Mouse (Mus musculus) layer of hippocampus, postnatal 36 days (tissue): ENCODE results near the gene Mgmt. TPM values are rescaled to one million over a fixed set of nuclear protein-coding genes. Genes with fewer than 3 reads are reported as not detected.

Experiments used
- DNase-seq, 2 experiments: peaks; one replicate each; pipeline ENCODE4 v3.0.0; 2022
- total RNA-seq, 2 experiments: library from RNA; stranded (reverse); gene quantifications; 2 replicates each; pipeline ENCODE4 v1.2.3; 2021

Gene Mgmt
- total RNA-seq, 2 experiments from 2014 or later: 0.76 to 0.90 TPM

GRCm38 (mm10) chr7:137065408-137065807, 171.0 kb downstream of the Mgmt start:
- DNase-seq: no peak

DNA sequence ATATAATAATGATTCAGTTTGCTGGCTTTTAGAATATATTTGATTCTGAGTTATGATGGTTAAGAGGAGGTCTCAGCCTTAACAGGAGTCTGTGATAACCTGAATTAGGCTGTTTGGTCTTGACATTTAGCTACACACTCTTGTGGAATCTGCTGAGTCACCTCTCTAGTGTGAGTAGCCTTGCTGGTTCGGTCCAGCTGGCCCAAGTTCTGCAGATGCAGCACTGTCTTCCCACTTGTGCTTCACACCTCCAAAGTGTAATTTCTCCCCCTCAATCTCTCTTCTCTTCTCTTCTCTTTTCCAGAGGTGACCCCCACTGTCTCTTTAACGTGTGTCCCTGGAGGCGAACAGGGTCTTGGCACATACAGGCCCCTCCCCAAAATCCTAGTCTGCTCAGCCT, 171.8 kb downstream of the Mgmt start:
- no peak for DNase-seq

DNA sequence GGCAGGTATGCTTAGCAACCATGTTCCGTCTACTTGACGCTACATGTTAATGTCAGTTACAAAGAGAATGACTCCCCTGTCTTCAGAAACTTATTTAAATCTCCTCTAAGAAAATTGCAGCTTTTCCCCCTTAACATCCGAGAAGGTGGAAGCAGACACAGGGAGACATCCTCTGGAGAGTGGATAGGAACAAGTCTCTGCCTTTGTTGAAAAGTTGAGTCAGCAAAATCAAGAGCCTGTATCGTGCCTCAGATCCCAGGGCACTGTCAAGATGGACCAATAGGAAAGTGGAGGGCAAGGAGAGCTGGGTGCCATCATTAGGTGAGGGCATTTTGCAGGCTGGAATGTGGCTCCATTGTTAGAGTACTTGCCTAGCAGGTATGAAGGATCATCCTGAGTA, 172.6 kb downstream of the Mgmt start:
- no peak for DNase-seq

GRCm38 (mm10) chr7:137067758-137068157, 173.3 kb downstream of the Mgmt start:
- no peak for DNase-seq

- DNase-seq: no peak
Measured at GRCm38 (mm10) chr7:137068796-137069195, 174.4 kb downstream of the Mgmt start.

DNA sequence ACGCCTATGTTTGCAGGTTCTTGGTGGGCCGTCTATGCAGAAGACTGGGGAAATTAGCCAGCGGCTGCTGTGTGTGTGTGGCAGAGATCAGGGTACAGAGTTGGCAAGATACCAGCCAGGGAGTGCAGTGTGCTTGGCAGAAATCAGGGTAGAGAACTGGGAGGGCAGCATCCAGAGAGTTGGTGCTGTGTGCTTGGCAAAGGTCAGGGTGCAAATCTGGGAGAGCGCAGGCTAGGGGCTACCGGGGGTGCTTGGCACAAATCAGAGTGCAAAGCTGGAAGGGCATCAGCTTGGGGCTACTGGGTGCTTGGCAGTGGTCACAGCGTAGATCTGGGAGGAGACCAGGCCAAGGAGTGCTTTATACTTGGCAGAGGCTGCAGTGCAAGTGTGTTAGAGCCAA, 175.4 kb downstream of the Mgmt start:
- DNase-seq: no peak

- no peak for DNase-seq
Measured at GRCm38 (mm10) chr7:137071346-137071745, 176.9 kb downstream of the Mgmt start.

- DNase-seq: no peak
Measured at GRCm38 (mm10) chr7:137073878-137074277, 179.5 kb downstream of the Mgmt start.

- no peak for DNase-seq
Measured at GRCm38 (mm10) chr7:137074324-137074723, 179.9 kb downstream of the Mgmt start.

GRCm38 (mm10) chr7:137075301-137075700, 180.9 kb downstream of the Mgmt start:
- DNase-seq: no peak

DNA sequence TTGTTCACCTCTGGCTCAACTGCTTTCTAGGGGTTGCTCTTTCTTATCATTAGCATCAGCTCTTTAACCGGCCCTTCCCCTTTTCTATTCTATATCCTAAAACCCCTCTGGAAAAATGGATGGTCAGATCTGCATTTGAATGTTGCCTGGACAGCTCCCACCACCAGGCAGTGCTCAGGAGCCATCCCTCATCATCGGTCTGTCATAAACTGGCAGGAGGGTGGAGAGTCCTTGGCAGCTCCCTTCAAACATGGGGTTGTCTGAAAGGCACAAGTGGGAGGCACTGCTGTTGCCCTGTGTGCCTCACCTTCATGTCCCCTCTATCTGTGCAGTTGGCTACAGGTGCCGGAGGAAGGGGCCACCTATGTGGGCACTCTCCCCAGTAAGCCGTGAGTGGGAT, 185.8 kb downstream of the Mgmt start:
- no peak for DNase-seq

DNA sequence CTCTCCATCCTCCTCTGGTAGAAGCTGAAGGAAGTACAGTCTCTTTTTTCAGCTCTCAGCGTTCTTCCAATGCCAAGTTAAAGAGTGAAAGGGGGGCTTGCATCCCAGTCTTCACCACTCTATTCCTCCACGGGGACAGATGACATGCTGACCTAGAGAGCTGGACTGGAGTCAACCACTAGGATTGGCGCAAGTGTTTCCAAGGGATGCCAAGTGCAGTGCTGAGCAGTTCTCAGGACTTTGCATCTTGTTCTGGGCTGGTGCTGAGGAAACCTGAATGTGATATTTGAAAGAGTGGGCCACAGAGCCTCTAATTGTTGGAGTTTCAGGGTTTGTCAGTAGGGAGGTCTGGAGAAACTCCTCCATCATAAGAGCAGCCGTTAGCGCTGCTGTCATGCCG, 187.8 kb downstream of the Mgmt start:
- no peak for DNase-seq

DNA sequence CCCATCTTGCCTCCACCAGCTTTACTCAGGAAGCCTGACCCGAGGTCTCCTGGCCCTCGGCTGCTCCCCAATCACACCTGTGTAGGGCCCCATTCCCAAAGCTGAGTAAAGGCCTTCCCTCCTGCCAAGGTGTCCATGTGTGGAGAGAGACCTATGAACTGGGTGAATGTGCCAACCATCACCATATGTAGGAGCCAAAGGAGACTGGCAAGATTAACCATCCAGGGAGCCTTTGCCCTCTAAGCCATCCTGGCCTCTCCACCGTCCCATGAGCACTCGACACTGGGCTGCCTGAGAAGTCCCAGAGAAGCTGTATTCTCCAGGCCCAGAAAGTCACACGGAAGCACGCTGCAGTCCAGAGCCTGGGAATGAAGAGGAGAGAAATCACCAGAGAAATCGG, 190.2 kb downstream of the Mgmt start:
- DNase-seq: no peak

GRCm38 (mm10) chr7:137085969-137086606, 191.7 kb downstream of the Mgmt start:
- no peak for DNase-seq

GRCm38 (mm10) chr7:137087136-137087535, 192.7 kb downstream of the Mgmt start:
- DNase-seq: no peak

- no peak for DNase-seq
Measured at GRCm38 (mm10) chr7:137088141-137088540, 193.7 kb downstream of the Mgmt start.

- DNase-seq: no peak
Measured at GRCm38 (mm10) chr7:137094551-137094950, 200.1 kb downstream of the Mgmt start.

- DNase-seq: no peak
Measured at GRCm38 (mm10) chr7:137095702-137096101, 201.3 kb downstream of the Mgmt start.

DNA sequence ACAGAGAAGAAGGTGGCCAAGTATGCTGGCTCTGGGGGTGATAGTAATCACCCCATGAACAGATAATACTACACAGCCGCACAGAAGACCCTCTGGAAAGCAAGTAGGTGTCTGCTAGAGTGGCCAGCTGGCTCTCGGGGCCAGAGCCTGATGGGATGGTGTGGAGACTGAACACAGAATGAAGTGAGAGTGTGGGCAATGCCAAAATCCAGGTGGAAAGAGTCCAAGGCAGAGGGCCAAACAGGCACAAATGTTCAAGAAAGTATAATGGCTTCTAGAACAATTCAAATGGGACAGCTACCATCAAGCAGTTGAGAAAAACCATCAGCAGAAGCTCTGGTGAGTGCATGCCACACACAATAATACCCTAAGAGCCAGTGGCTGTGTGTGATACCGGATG, 205.4 kb downstream of the Mgmt start:
- DNase-seq: no peak

DNA sequence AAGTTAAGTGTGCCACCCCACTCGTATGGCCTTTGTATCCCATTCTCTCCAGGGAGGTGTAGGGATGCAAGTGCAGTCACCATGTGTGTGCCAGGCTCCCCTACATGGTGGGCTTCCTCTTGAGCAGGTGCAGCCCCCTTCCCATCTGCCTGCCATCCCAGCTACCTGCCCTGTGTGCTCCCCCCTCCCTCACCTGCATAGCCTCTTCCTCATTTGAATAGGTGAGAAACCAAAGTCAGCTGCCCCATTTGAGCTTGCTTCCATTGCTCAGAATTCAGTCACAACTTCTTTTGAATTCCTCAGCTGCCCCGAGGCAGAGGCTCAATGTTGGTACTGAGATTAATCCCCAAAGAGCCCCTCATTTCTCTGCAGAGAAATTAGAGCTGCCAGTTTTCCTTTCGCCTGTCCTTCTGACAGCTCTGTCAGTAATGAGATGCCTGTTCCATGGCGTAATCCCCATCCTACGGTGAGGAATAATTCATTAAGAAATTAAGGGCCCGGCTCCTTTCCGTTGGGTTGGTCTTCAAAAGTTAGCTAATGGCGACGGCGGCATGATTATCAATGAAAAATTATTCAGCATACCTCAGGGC, 208.3 kb downstream of the Mgmt start:
- DNase-seq: no peak

DNA sequence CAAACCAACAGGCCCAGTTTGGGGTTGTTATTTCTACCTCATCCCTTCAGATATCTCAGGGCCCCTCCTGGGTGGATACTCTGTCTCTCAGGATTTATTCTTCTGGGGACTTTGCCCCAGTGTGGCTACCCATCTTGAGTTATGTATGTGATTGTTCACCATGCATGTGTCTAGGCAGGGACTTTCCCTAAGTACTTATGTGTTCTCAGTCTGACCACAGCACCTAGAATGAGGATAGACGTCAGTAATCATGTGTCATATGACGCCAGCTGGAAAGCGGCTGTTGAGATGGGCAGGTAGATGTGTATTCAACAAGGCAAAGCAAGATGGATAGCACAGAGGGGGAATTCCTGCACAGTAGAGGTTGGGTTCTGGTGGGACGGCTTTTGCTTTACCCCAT, 217.7 kb downstream of the Mgmt start:
- DNase-seq: no peak

- no peak for DNase-seq
Measured at GRCm38 (mm10) chr7:137116246-137116645, 221.8 kb downstream of the Mgmt start.

GRCm38 (mm10) chr7:137121243-137121858, 226.9 kb downstream of the Mgmt start:
- no peak for DNase-seq

DNA sequence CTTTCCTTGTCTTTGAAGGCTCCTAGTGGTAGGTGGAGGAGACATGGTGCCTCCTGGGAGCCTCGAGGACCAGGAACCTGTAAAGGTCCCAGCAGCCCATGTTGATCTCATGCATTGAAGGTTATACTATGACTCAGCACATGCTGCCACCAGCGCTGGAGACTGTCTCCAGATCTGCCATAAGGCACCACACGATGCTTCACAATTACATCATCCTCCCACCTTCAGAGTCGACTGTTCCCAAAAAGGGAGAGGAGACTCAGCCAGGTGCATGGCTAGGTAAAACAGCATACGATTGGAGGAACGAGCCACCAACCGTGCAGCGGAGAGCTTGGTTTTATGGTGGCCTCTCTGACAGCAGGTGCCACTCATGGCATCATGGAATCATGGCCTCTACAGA, 234.3 kb downstream of the Mgmt start:
- DNase-seq: no peak
